Mouse (Mus musculus) erythroblast, embryonic 14.5 days (primary cell): ENCODE measurements around the gene Cib1.

Source experiments
- GATA1 ChIP-seq: IDR thresholded peaks from 2 replicates; pipeline ENCODE4 v1.6.1; 2012; ENCODE audit warnings: low read length, inconsistent platforms, mixed read lengths
- TAL1 ChIP-seq: IDR thresholded peaks from 3 replicates; pipeline ENCODE4 v1.6.1; 2012; ENCODE audit warnings: low read length, inconsistent platforms, mixed read lengths

- TF ChIP-seq GATA1, result no peak
- TF ChIP-seq TAL1, result no peak
Observed at GRCm38 (mm10) chr7:80199286-80199685, 33.3 kb downstream of the Cib1 start.
